Mouse (Mus musculus) spleen, adult 2 months (tissue): Measurements from ENCODE around the gene Cog5.

ENCODE experiments used
- CTCF ChIP-seq: fragments of 200-500 bp; IDR thresholded peaks from 2 replicates; pipeline ENCODE4 v1.5.1; 2011; ENCODE audit warnings: mild to moderate bottlenecking, inconsistent platforms; ENCODE audit not compliant: insufficient read depth, insufficient read length, insufficient replicate concordance; ENCODE audit errors: extremely low read depth
- POLR2A ChIP-seq: fragments of 200-500 bp; IDR thresholded peaks from 2 replicates; pipeline ENCODE4 v1.6.1; 2011; ENCODE audit warnings: low read depth, low read length, inconsistent platforms

DNA sequence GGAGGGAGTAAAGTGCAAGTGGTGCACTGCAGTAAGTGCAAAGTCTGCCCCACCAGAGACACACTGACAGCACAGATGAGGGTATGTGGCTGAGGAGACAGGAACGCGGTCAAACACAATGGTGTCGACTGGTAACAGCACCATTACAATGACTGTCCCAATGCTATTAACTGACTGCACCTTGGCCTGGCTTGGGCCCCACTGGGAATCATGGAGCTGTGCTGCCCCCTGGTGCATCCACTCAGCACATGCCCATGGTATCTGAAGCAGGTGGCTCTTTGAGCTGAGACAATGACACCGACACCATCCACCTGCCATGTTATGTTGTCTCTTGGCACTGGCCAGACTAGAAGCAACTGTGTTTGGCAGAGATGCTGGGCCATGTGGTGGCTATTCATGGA lies 272.0 kb downstream of the Cog5 start:
- TF ChIP-seq POLR2A (no peak), CTCF (0 out of 2 replicates have a peak, but pooled peaks have one; percentile 30)
